Mouse (Mus musculus) CH12.LX (cell line): ENCODE data around the gene Ckap4. TPM values are rescaled to one million over a fixed set of nuclear protein-coding genes. Genes with fewer than 3 reads are reported as not detected.
A peak's percentile ranks its signal among the peaks of the same experiment; 100 is the strongest.

Source experiments
- DNase-seq: peaks from one replicate; pipeline ENCODE4 v3.0.0-alpha.2; 2013; ENCODE audit errors: extremely low read depth
- H3K27ac ChIP-seq: 2 replicates; pipeline ENCODE4 v1.5.1; 2012; ENCODE audit warnings: low read depth, mild to moderate bottlenecking, control low read depth, moderate library complexity; ENCODE audit not compliant: insufficient read depth
- H3K27me3 ChIP-seq: replicated peaks from 2 replicates; pipeline ENCODE3; 2012; ENCODE audit warnings: inconsistent platforms
- H3K36me3 ChIP-seq, 2 experiments: replicated peaks in 1 of 2; 2 replicates each; pipeline versions ENCODE3 to v1.6.1; 2012; ENCODE audit warnings: inconsistent platforms in 1 of 2, low read length in 1 of 2, mild to moderate bottlenecking in 1 of 2, mixed read lengths in 1 of 2, moderate library complexity in 1 of 2; ENCODE audit not compliant: control insufficient read depth in 1 of 2, insufficient read depth in 1 of 2
- H3K4me1 ChIP-seq, 2 experiments: 2 replicates each; pipeline ENCODE4 v1.6.1; 2012; ENCODE audit warnings: inconsistent platforms in 1 of 2, moderate library complexity in 1 of 2; ENCODE audit not compliant: insufficient read depth in 2 of 2, control insufficient read depth in 1 of 2
- H3K4me2 ChIP-seq: 2 replicates; pipeline ENCODE4 v1.6.1; 2012; ENCODE audit warnings: low read depth, mild to moderate bottlenecking, control low read depth; ENCODE audit not compliant: poor library complexity, insufficient read depth, severe bottlenecking
- H3K4me3 ChIP-seq, 3 experiments: fragments of 150-350 bp in 1 of 3; sonication (generic) in 1 of 3; replicated peaks in 1 of 3; 2 replicates each; pipeline versions ENCODE3 to v1.5.1; 2011 to 2012; ENCODE audit warnings: low read depth in 2 of 3, low read length in 2 of 3, mild to moderate bottlenecking in 2 of 3, moderate library complexity in 2 of 3, control low read depth in 1 of 3, improper control_type of control experiment in 1 of 3, inconsistent platforms in 1 of 3, mixed read lengths in 1 of 3; ENCODE audit not compliant: poor library complexity in 1 of 3
- H3K79me2 ChIP-seq: replicated peaks from 2 replicates; pipeline ENCODE4 v1.6.1; 2012; ENCODE audit warnings: mild to moderate bottlenecking, moderate library complexity; ENCODE audit not compliant: control insufficient read depth, poor library complexity, insufficient read depth, severe bottlenecking; ENCODE audit errors: extremely low read depth
- H3K9ac ChIP-seq: 2 replicates; pipeline ENCODE4 v1.6.1; 2012; ENCODE audit warnings: low read depth, mild to moderate bottlenecking, control low read depth, moderate library complexity; ENCODE audit not compliant: insufficient read depth
- H3K9me3 ChIP-seq: replicated peaks from 2 replicates; pipeline ENCODE3; 2012; ENCODE audit warnings: low read length, inconsistent platforms, mixed read lengths
- BHLHE40 ChIP-seq: IDR thresholded peaks from 2 replicates; pipeline ENCODE4 v1.6.1; 2011; ENCODE audit warnings: mild to moderate bottlenecking, low read depth, low read length, improper control_type of control experiment
- CHD1 ChIP-seq: IDR thresholded peaks from 2 replicates; pipeline ENCODE4 v1.6.1; 2012; ENCODE audit warnings: low read depth, low read length, improper control_type of control experiment, inconsistent platforms
- CHD2 ChIP-seq: IDR thresholded peaks from 2 replicates; pipeline ENCODE4 v1.6.1; 2011; ENCODE audit warnings: low read length, improper control_type of control experiment
- CTCF ChIP-seq, 2 experiments: IDR thresholded peaks in 1 of 2; conservative IDR thresholded peaks in 1 of 2; 2 replicates each; pipeline ENCODE4 v1.5.1; 2011 to 2012; ENCODE audit warnings: low read depth in 2 of 2, low read length in 2 of 2, improper control_type of control experiment in 1 of 2, inconsistent platforms in 1 of 2, mild to moderate bottlenecking in 1 of 2, moderate library complexity in 1 of 2
- E2F4 ChIP-seq: IDR thresholded peaks from 2 replicates; pipeline ENCODE4 v1.6.1; 2011; ENCODE audit warnings: low read depth, low read length, improper control_type of control experiment; ENCODE audit not compliant: insufficient replicate concordance
- ELF1 ChIP-seq: IDR thresholded peaks from 2 replicates; pipeline ENCODE4 v1.6.1; 2014; ENCODE audit warnings: low read depth, mild to moderate bottlenecking, inconsistent platforms, low read length, improper control_type of control experiment
- EP300 ChIP-seq: IDR thresholded peaks from 2 replicates; pipeline ENCODE4 v1.6.1; 2011; ENCODE audit warnings: low read length, improper control_type of control experiment
- ETS1 ChIP-seq: conservative IDR thresholded peaks from 2 replicates; pipeline ENCODE4 v1.6.1; 2012; ENCODE audit warnings: low read depth, mild to moderate bottlenecking, inconsistent platforms, low read length, improper control_type of control experiment, moderate library complexity
- GABPA ChIP-seq: IDR thresholded peaks from 2 replicates; pipeline ENCODE4 v1.6.1; 2012; ENCODE audit warnings: low read depth, low read length, improper control_type of control experiment, inconsistent platforms; ENCODE audit not compliant: insufficient replicate concordance
- HCFC1 ChIP-seq: IDR thresholded peaks from 2 replicates; pipeline ENCODE4 v1.6.1; 2012; ENCODE audit warnings: low read depth, mild to moderate bottlenecking, inconsistent platforms, low read length, improper control_type of control experiment
- IRF4 ChIP-seq: IDR thresholded peaks from 2 replicates; pipeline ENCODE4 v1.6.1; 2014; ENCODE audit warnings: low read depth, mild to moderate bottlenecking, inconsistent platforms, low read length, improper control_type of control experiment
- JUN ChIP-seq: IDR thresholded peaks from 2 replicates; pipeline ENCODE4 v1.6.1; 2011; ENCODE audit warnings: low read depth, mild to moderate bottlenecking, low read length, improper control_type of control experiment, moderate library complexity; ENCODE audit not compliant: insufficient read depth
- JUND ChIP-seq: conservative IDR thresholded peaks from 2 replicates; pipeline ENCODE4 v1.6.1; 2011; ENCODE audit warnings: low read depth, low read length, improper control_type of control experiment
- KAT2A ChIP-seq: IDR thresholded peaks from 2 replicates; pipeline ENCODE4 v1.6.1; 2012; ENCODE audit warnings: low read length, improper control_type of control experiment, inconsistent platforms; ENCODE audit not compliant: insufficient replicate concordance
- MAFK ChIP-seq: IDR thresholded peaks from 2 replicates; pipeline ENCODE4 v1.6.1; 2011; ENCODE audit warnings: low read length, improper control_type of control experiment; ENCODE audit not compliant: insufficient replicate concordance
- MAX ChIP-seq: IDR thresholded peaks from 2 replicates; pipeline ENCODE4 v1.6.1; 2011; ENCODE audit warnings: low read length, improper control_type of control experiment
- MAZ ChIP-seq: IDR thresholded peaks from 2 replicates; pipeline ENCODE4 v1.6.1; 2012; ENCODE audit warnings: low read depth, mild to moderate bottlenecking, inconsistent platforms, low read length, improper control_type of control experiment, moderate library complexity
- MEF2A ChIP-seq: IDR thresholded peaks from 2 replicates; pipeline ENCODE4 v1.6.1; 2014; ENCODE audit warnings: low read depth, mild to moderate bottlenecking, inconsistent platforms, low read length, improper control_type of control experiment, borderline replicate concordance
- MXI1 ChIP-seq: IDR thresholded peaks from 2 replicates; pipeline ENCODE4 v1.6.1; 2011; ENCODE audit warnings: mild to moderate bottlenecking, low read depth, low read length, improper control_type of control experiment
- MYC ChIP-seq: IDR thresholded peaks from 2 replicates; pipeline ENCODE4 v1.6.1; 2011; ENCODE audit warnings: low read depth, mild to moderate bottlenecking, improper control_type of control experiment, low read length
- NELFE ChIP-seq: IDR thresholded peaks from 2 replicates; pipeline ENCODE4 v1.6.1; 2011; ENCODE audit warnings: low read depth, low read length, improper control_type of control experiment
- NRF1 ChIP-seq: IDR thresholded peaks from 2 replicates; pipeline ENCODE4 v1.6.1; 2014; ENCODE audit warnings: low read depth, mild to moderate bottlenecking, inconsistent platforms, low read length, improper control_type of control experiment, moderate library complexity
- PAX5 ChIP-seq: IDR thresholded peaks from 2 replicates; pipeline ENCODE4 v1.6.1; 2012; ENCODE audit warnings: low read length, inconsistent platforms, mixed read lengths
- POLR2A ChIP-seq: IDR thresholded peaks from 2 replicates; pipeline ENCODE4 v1.6.1; 2011; ENCODE audit warnings: low read depth, mild to moderate bottlenecking, improper control_type of control experiment, low read length
- POLR2AphosphoS2 ChIP-seq: IDR thresholded peaks from 2 replicates; pipeline ENCODE4 v1.6.1; 2011; ENCODE audit warnings: low read depth, low read length, improper control_type of control experiment
- RAD21 ChIP-seq: IDR thresholded peaks from 2 replicates; pipeline ENCODE4 v1.6.1; 2011; ENCODE audit warnings: low read depth, mild to moderate bottlenecking, low read length, improper control_type of control experiment, moderate library complexity
- RCOR1 ChIP-seq: conservative IDR thresholded peaks from 2 replicates; pipeline ENCODE4 v1.6.1; 2012; ENCODE audit warnings: low read depth, mild to moderate bottlenecking, inconsistent platforms, low read length, improper control_type of control experiment
- SIN3A ChIP-seq: IDR thresholded peaks from 2 replicates; pipeline ENCODE4 v1.6.1; 2012; ENCODE audit warnings: low read length, improper control_type of control experiment, inconsistent platforms
- SMC3 ChIP-seq: IDR thresholded peaks from 2 replicates; pipeline ENCODE4 v1.6.1; 2011; ENCODE audit warnings: low read depth, low read length, improper control_type of control experiment
- TBP ChIP-seq: conservative IDR thresholded peaks from 2 replicates; pipeline ENCODE4 v1.6.1; 2011; ENCODE audit warnings: low read depth, low read length, improper control_type of control experiment
- TCF12 ChIP-seq: IDR thresholded peaks from 2 replicates; pipeline ENCODE4 v1.6.1; 2014; ENCODE audit warnings: low read depth, mild to moderate bottlenecking, inconsistent platforms, low read length, improper control_type of control experiment
- UBTF ChIP-seq: IDR thresholded peaks from 2 replicates; pipeline ENCODE4 v1.6.1; 2012; ENCODE audit warnings: low read depth, mild to moderate bottlenecking, inconsistent platforms, low read length, improper control_type of control experiment, moderate library complexity
- USF1 ChIP-seq: IDR thresholded peaks from 2 replicates; pipeline ENCODE4 v1.6.1; 2014; ENCODE audit warnings: low read depth, mild to moderate bottlenecking, inconsistent platforms, low read length, improper control_type of control experiment
- USF2 ChIP-seq: conservative IDR thresholded peaks from 2 replicates; pipeline ENCODE4 v1.6.1; 2011; ENCODE audit warnings: low read depth, low read length, improper control_type of control experiment
- ZC3H11A ChIP-seq: IDR thresholded peaks from 2 replicates; pipeline ENCODE4 v1.6.1; 2012; ENCODE audit warnings: low read depth, mild to moderate bottlenecking, inconsistent platforms, low read length, improper control_type of control experiment
- ZKSCAN1 ChIP-seq: IDR thresholded peaks from 2 replicates; pipeline ENCODE4 v1.6.1; 2012; ENCODE audit warnings: low read depth, inconsistent platforms, low read length, improper control_type of control experiment, borderline replicate concordance
- ZMIZ1 ChIP-seq: IDR thresholded peaks from 2 replicates; pipeline ENCODE4 v1.6.1; 2012; ENCODE audit warnings: low read depth, mild to moderate bottlenecking, inconsistent platforms, low read length, improper control_type of control experiment
- ZNF384 ChIP-seq: IDR thresholded peaks from 2 replicates; pipeline ENCODE4 v1.6.1; 2012; ENCODE audit warnings: low read depth, low read length, improper control_type of control experiment, inconsistent platforms
- dilution Hi-C: fragments of 300-500 bp; cut with MboI; formaldehyde crosslinking; loops from 2 replicates; pipeline ENCODE4 v1.14.3; 2020; ENCODE audit warnings: low sequenced_read_pairs; ENCODE audit not compliant: extremely low pct_unique_long_range_greater_than_20kb, extremely low pct_ligation_motif_present
- in situ Hi-C: fragments of 300-500 bp; cut with MboI; formaldehyde crosslinking; loops from 3 replicates; pipeline ENCODE4 v1.14.3; 2019; ENCODE audit warnings: low sequenced_read_pairs, low pct_ligation_motif_present, low pct_unique_long_range_greater_than_20kb, mixed read lengths
- polyA plus RNA-seq: library from polyadenylated mRNA; unstranded; fragments of >175 nt; gene quantifications from 2 replicates; pipeline ENCODE4 v1.2.1, GENCODE M21; 2012; ENCODE audit warnings: low read depth; ENCODE audit not compliant: insufficient read length
- total RNA-seq, 2 experiments: library from RNA; depleted of rRNA; stranded (reverse); fragments of 300-350 nt in 1 of 2; fragments of >200 nt in 1 of 2; gene quantifications; 2 replicates each; pipeline ENCODE4 v1.2.3; 2012 to 2014

Gene Ckap4
- total and polyA plus RNA-seq, 3 experiments: 24.4 to 71.2 (median 35.0) TPM

DNA sequence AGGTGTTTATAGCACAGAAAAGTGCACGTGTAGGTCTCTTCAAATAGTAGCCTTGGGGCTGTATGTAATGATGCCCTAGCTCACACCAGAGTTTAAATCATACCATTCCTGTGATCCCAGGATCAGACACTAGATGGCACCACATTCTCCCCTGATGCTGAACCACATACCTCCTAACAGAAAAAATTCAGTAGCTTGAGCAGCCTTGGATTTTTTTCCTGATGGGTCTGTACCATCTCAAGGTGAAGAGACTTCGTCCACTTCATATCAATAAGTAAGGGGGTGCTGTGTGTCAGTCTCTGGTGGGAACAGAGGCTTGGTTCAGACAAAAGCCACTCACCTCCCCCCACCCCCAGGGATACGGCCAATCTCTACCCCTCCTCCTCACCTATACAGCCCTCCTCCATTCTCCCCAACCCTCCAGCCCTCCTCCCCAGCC is 18.3 kb downstream of the Ckap4 start:
- Histone ChIP-seq H3K36me3 (no peaks in the 10 kb centered on the region), H3K4me1 (peaks cover 0 to 11% of the 10 kb centered on the region in 2 experiments; a peak in 2 of 4 replicates), H3K27me3 (no peaks in the 10 kb centered on the region), H3K4me2 (no peak overlapping the region), H3K9ac (no peak overlapping the region), H3K9me3 (no peaks in the 10 kb centered on the region), H3K4me3 (no peak overlapping the region)
- in situ Hi-C loops (loop anchor here (5.0 to 25.0 kb wide), 2 partner anchors 92 to 522 kb away; no protein-coding TSS in a partner anchor), dilution Hi-C loops (no loop called here)
- peak; percentile 82 for DNase-seq
- TF ChIP-seq CHD2: no peak
- no peak for TF ChIP-seq GABPA
- TF ChIP-seq MYC: no peak
- TF ChIP-seq ZNF384: peak; percentile 79
- no peak for TF ChIP-seq ELF1
- no peak for TF ChIP-seq TBP
- TF ChIP-seq BHLHE40: no peak
- no peak for TF ChIP-seq NELFE
- TF ChIP-seq HCFC1: no peak
- TF ChIP-seq CTCF (conservative IDR thresholded peaks at IDR 0.05 in 1 of 2, IDR thresholded peaks at IDR 0.05 in 1 of 2; ENCODE audit: low read depth in 2 of 2, low read length in 2 of 2): peak; percentile 75 to 90; a peak in 3 of 4 replicates
- no peak for TF ChIP-seq TCF12
- no peak for TF ChIP-seq USF2
- TF ChIP-seq ZMIZ1: no peak
- no peak for TF ChIP-seq E2F4
- no peak for TF ChIP-seq ZKSCAN1
- TF ChIP-seq MAX: no peak
- TF ChIP-seq MAZ: no peak
- TF ChIP-seq ZC3H11A: peak; percentile 42; the same call in 1 of the 2 replicates
- TF ChIP-seq RAD21: peak; percentile 85
- no peak for TF ChIP-seq USF1
- no peak for TF ChIP-seq POLR2A
- TF ChIP-seq SIN3A: no peak
- TF ChIP-seq POLR2AphosphoS2: no peak
- TF ChIP-seq MAFK: no peak
- TF ChIP-seq JUND: no peak
- TF ChIP-seq PAX5: no peak
- TF ChIP-seq CHD1: no peak
- TF ChIP-seq SMC3: peak; percentile 87
- TF ChIP-seq MXI1: no peak
- TF ChIP-seq RCOR1: no peak
- no peak for TF ChIP-seq MEF2A
- no peak for TF ChIP-seq NRF1
- no peak for TF ChIP-seq KAT2A
- no peak for TF ChIP-seq EP300
- TF ChIP-seq IRF4: no peak
- TF ChIP-seq UBTF: no peak
- no peak for TF ChIP-seq JUN
- no peak for TF ChIP-seq ETS1
- TF ChIP-seq, all 38 proteins: peak for 5
- no peaks in the 10 kb centered on the region for H3K79me2 ChIP-seq
- H3K27ac ChIP-seq: no peak overlapping the region
